Mouse (Mus musculus): ENCODE measurements at regions not wholly inside any gene's neighbourhood (a gene's known extent, or its start where the extent isn't known, plus 50 kb on each side); places are given as distances from the start of the nearest gene placed in this dataset.

GRCm38 (mm10) chr1:44849366-44849951, 298.1 kb downstream of the Gulp1 start:
- no peak overlapping the region for H3K4me3 ChIP-seq
- no peak overlapping the region for H3K27ac ChIP-seq
- no peak for DNase-seq
- intact Hi-C loops (cut with DNase I) = no loop called here
- no peak for TF ChIP-seq CTCF (IDR thresholded peaks at IDR 0.05)

GRCm38 (mm10) chr1:44863390-44863789, 312.1 kb downstream of the Gulp1 start:
- intact Hi-C loops (cut with DNase I) = no loop called here
- no peak for DNase-seq
- no peak overlapping the region for H3K27ac ChIP-seq
- no peak for TF ChIP-seq CTCF (IDR thresholded peaks at IDR 0.05)
- no peak overlapping the region for H3K4me3 ChIP-seq

- intact Hi-C loops (cut with DNase I) = no loop called here
- Histone ChIP-seq H3K4me3 (no peak overlapping the region), H3K27ac (no peak overlapping the region)
- no peak for TF ChIP-seq CTCF (IDR thresholded peaks at IDR 0.05)
- DNase-seq = no peak
Observed at GRCm38 (mm10) chr1:44863818-44864217, 312.5 kb downstream of the Gulp1 start.

- no peak for DNase-seq
- intact Hi-C loops (cut with DNase I) = no loop called here
- peak overlapping the region; percentile 46; the same call in 1 of the 2 replicates for H3K27ac ChIP-seq
- H3K4me3 ChIP-seq = no peak overlapping the region
- TF ChIP-seq CTCF (IDR thresholded peaks at IDR 0.05) = no peak
Observed at GRCm38 (mm10) chr1:44891611-44892010, 340.3 kb downstream of the Gulp1 start.

- DNase-seq = no peak
- intact Hi-C loops (cut with DNase I) = no loop called here
- no peak for TF ChIP-seq CTCF (IDR thresholded peaks at IDR 0.05)
- Histone ChIP-seq H3K4me3 (no peak overlapping the region), H3K27ac (peak overlapping the region; percentile 46; the same call in 1 of the 2 replicates)
Observed at GRCm38 (mm10) chr1:44892378-44892777, 341.1 kb downstream of the Gulp1 start.
